Mouse (Mus musculus) hematopoietic stem cell, adult 5-6 weeks (primary cell): ENCODE measurements at regions not wholly inside any gene's neighbourhood (a gene's known extent, or its start where the extent isn't known, plus 50 kb on each side); places are given as distances from the start of the nearest gene placed in this dataset.
"Not testable (repeated sequence)": the region's sequence is repeated elsewhere in the genome, so short reads cannot be mapped to it uniquely, and the experiment has no call there.

Source experiments
- ATAC-seq, 2 experiments: fragments of 125-278 bp in 1 of 2; replicated peaks in 1 of 2; 2 replicates each; pipeline ENCODE4 v1.8.0; 2016 to 2017; ENCODE audit warnings: inconsistent platforms in 2 of 2, mild to moderate bottlenecking in 2 of 2, moderate number of reproducible peaks in 2 of 2, low read depth in 1 of 2, moderate TSS enrichment in 1 of 2; ENCODE audit not compliant: low FRiP score in 2 of 2, poor library complexity in 2 of 2, severe bottlenecking in 2 of 2, insufficient read depth in 1 of 2, low TSS enrichment in 1 of 2

GRCm38 (mm10) chr12:20196386-20196785, 242.1 kb downstream of the Gm21863 start:
- ATAC-seq = not testable (repeated sequence)

DNA sequence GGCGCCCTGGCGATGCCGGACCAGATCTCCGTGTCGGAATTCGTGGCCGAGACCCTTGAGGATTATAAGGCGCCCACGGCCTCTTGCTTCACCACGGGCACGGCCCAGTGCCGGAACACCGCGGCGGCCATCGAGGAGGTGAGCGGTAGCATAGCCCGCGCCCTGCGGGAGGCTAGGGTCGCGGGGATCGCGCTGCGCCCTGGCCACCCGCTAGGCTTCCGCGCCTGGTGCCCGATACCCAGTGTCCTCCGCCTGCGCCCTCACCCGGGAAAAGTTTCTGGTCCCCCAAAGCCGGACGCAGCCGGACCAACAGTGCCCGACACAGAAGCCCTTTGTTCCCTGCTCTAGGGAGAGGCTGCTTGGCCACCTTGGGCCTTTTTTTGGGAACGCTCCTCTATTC, 242.6 kb downstream of the Gm21863 start:
- ATAC-seq = not testable (repeated sequence)

GRCm38 (mm10) chr12:20223921-20224320, 269.6 kb downstream of the Gm21863 start:
- ATAC-seq = not testable (repeated sequence)

DNA sequence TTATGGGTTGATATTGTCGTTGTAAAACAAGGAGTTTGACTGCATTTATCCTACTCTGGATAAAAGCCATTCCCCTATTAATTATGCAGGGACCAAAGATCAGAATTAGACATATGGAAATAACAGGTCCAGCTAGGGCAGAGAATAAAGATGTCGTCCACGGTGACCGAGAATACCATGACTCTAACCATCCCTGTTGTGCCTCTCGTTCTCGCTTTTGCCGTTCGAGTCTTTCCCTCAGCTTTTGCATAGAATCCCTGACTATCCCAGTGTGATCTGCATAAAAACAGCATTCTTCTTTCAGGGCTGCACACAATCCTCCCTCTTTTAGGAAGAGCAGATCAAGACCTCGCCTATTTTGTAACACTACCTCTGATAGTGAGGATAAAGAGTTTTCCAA, 272.5 kb downstream of the Gm21863 start:
- not testable (repeated sequence) for ATAC-seq

GRCm38 (mm10) chr12:20227427-20228160, 273.3 kb downstream of the Gm21863 start:
- not testable (repeated sequence) for ATAC-seq

DNA sequence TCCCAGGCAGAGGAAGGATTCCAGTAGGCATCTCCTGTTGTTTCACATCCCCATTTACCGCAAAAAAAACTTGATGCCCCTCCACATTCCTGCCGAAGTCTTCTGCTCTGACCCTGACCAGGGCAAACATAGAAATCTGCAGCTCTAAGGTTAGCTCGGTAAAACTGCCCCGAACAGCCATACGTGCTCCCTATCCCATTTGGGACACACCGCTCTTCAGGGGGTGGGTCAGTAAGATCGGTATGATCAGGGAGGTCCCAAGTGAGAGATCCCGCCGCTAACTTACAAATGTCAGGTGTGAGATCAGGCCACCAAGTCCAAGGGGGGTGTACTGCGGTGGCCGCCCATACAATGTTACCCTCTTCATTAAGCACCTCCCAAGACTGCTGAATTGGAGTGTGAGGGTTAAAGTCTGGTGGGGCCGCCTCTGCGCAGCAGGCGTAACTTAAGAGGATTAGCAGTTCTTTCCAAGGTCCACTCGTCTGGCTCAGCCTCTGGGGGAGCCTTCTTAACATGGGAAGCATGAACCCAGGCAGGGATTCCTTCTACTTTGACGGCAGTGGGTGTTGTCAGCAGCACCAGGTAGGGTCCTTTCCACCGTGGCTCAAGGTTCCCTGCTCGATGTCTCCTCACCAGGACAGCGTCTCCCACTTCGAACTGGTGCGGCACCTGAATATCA, 274.2 kb downstream of the Gm21863 start:
- not testable (repeated sequence) for ATAC-seq

DNA sequence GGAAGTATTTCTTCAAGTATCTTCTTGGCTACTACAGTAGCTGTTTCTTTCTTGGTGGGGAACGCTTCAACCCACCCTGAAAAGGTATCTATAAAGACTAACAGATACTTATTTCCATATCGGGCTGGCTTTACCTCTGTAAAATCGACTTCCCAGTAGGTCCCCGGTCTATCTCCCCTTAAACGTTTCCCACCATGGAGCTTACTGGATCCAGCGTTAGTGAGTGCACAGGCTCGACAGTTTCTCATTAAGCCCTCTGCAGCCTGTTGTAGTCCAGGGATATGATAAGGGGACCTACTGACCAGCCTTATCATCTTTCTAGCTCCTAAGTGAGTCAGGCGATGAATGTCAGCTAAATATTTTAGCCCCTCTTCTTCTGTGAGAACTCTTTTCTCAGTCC, 275.1 kb downstream of the Gm21863 start:
- not testable (repeated sequence) for ATAC-seq

DNA sequence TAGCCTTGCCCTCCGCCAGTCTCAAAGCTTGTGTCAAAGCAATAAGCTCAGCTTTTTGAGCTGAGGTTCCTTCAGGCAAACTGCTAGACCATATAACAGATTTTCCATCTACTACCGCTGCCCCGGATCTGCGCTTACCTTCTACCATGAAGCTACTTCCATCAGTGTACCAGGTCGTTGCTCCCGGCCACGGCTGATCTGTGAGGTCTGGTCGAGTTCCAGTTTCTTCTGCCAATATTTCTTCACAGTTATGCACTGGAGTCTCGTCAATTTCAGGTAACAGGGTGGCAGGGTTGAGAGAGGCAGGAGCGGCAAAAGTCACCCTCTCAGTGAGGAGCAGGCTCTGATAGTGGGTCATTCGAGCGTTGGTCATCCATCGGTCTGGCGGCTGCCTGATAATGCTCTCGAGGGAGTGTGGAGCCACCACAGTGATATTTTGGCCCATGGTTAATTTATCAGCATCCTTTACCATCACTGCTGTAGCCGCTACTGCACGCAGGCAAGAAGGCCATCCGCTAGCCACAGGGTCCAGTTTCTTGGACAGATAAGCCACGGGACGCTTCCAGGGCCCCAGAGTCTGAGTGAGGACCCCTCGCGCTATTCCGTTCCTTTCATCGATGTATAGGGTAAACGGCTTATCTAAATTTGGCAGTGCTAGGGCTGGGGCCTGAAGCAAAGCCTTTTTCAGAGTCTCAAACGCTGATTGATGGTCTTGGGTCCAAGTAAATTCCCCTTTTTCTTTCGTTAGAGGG, 276.0 kb downstream of the Gm21863 start:
- no peak for ATAC-seq

- ATAC-seq = no peak
These were observed 276.6 kb downstream of the Gm21863 start for GRCm38 (mm10) chr12:20230893-20231235.

GRCm38 (mm10) chr12:20231528-20231927, 277.2 kb downstream of the Gm21863 start:
- ATAC-seq = peak in 1 of 2 experiments; percentile 8; a peak in 1 of 4 replicates

- no peak for ATAC-seq
These were observed 277.8 kb downstream of the Gm21863 start for GRCm38 (mm10) chr12:20231986-20232541.

- peak; percentile 23; a peak in 3 of 4 replicates for ATAC-seq
These were observed 278.6 kb downstream of the Gm21863 start for GRCm38 (mm10) chr12:20232746-20233453.

DNA sequence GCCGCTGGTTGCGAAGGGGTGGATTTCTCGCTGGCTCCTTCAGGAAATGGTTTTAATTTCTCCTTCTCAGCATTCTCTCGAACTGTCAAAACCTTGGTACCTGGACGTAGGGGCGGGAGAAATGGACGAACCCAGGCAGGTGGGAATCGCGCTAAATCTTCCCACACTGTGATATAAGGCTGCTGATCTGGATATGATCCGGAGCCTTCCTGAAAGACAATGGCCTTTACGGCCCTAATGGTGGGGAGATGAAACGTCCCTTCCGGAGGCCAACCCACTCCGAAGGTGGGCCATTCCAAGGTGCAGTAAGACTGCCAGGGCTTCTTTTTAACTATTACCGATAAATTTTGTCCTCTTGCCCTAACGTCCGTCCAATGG, 279.1 kb downstream of the Gm21863 start:
- ATAC-seq = peak in 1 of 2 experiments; percentile 14; a peak in 2 of 4 replicates

GRCm38 (mm10) chr12:20233871-20234307, 279.6 kb downstream of the Gm21863 start:
- ATAC-seq = peak in 1 of 2 experiments; percentile 57; a peak in 1 of 4 replicates
